Mouse (Mus musculus): ENCODE results near the gene Dhx8.
A peak's percentile ranks its signal among the peaks of the same experiment; 100 is the strongest.

The Dhx8 gene

GRCm38 (mm10) chr11:101732518-101733440 is at the start of gene Dhx8:
Gene Dhx8, plus strand, starts transcription at chr11:101732919.
- DNase-seq, result peak; percentile 99

DNA sequence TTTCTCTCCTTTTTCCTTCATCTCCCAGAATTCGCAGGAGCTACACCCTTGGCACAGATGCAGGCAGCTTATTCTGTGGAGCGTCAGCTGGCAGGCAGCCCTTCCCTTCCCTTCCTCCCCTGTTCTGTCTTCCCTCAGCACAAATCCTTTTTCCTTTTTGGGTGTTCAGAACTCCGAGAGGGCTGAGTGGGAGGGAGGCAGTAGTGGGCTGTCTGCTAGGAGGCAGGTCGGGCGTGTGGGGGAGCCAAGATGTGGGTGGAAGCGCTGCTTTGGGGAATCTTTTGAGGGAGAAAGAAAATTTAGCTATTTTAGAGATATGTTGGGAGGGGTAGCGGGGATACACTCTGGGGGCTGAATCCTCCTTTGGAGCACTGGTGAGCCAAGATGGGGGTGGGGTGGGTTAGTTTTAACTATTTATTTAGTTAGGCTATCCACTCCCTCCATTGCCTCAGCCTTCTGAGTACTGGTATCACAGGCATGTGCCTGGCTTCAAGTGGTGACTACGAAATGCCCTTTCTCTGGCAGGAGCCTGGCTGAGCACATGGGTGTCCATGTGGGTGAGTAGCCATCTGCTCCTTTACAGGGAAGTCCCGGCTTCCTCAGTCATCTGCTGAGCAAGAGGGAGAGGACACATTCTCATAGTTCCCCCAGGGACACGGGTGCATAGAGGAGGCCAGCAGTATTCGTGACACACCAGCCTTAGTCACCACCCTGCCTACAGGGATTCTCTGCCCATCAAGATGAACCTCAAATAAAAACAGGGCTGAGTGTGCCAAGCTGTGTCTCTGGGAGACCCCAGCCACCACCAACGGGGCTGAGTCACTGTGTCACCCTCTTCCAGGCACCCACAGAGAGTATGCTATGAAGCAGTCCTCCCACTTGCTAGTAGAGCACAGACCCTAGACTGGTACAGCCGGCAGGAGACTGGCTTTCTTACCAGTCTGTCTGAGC is 45.1 kb upstream of the Dhx8 start:
- DNase-seq, result peak; percentile 16

- no peak for DNase-seq
These were observed 43.0 kb upstream of the Dhx8 start for GRCm38 (mm10) chr11:101689701-101690113.

DNA sequence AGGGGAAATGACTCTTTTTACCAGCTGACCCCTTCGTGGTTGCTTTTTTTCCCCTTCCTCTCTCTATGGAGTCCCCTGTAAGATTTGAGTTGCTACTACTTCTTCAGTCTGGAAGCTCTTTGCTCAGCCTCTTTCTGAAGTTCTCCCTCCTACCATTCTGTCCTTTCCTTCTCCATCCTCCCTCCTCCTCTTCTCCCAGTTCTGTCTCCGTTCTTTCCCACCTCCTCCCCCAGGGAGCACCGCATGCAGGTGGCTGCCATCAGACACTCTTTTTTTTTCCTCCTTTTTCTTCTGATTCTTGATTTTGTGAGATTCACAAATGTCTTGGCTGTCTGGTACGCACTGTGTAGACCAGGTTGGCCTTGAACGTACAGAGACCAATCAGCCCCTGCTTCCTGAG is 42.4 kb upstream of the Dhx8 start:
- DNase-seq, result no peak

DNA sequence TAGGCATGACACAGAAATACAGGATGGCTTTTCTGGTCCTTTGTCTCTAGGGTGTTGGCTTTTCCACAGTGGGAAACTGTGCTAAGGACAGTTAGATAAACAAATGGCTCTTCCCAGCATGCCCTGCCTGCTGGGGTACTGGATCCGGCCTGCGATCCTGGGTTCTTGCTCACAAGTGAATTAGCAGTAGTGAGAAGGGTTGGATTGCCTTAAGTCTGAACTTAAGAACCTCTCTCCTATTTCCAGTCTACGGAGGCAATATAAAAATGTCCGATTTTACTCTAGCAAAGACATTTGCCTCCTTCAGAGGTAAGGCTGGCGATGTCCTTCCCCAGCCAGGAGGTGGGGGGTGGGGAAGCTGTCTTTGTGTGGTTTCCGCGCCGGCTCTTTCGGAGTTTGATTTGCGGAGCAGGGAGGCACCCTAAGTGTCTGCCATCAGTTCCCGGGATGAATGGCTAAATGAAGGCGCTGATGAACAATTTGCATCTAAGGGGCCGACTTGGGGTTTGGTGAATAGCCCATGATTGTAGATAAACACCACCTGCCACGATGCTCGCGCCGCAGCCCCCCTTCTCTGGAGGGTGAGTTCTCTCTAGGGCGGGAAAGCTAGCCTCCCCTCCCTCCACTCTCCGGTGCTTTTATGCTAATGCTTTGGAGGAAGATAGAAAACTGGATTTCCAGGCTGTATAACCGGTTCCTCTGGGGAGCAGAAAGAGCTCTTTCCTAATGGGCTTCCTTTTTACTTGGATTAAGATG is 36.6 kb upstream of the Dhx8 start:
- peak; percentile 12 for DNase-seq

GRCm38 (mm10) chr11:101697156-101697861 is 35.4 kb upstream of the Dhx8 start:
- no peak for DNase-seq

DNA sequence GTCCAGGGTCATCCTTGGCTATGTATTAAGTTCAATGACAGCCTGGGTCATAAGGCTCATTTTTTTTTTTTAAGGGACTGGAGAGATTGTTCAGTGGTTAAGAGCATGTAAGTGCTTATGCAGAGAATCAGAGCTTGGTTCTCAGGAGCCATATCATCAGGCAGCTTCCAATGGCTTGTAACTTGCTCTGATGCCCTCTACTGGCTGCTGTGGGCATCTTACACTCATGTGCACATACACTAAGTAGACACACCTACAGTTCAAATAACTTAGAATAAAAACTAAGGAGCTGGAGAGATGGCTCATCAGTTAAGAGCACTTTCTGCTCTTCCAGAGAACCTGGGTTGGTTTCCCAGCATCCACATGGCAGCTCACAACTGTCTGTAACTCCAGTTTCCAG is 34.6 kb upstream of the Dhx8 start:
- DNase-seq, result no peak

DNA sequence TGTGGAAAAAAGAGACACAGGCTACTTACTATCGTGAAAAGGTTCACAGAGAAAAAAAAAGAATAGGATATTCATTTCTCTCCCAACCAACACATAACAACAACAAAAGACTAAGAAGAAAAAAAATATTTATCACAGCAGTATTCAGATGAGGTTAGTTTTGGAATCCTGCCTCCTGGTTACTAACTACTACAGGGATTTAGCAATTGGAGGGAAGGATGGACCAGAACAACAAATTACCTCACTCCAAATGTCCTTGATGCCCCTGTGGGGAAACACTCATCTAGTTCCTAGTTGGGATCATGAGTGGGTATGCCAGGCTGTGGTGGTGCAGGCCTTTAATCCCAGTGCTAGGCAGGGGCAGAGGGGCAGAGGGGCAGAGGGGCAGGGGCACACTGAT is 33.2 kb upstream of the Dhx8 start:
- DNase-seq, result no peak

- no peak for DNase-seq
These were observed 32.7 kb upstream of the Dhx8 start for GRCm38 (mm10) chr11:101699991-101700390.

GRCm38 (mm10) chr11:101700446-101700845 is 32.3 kb upstream of the Dhx8 start:
- DNase-seq, result peak; percentile 16

GRCm38 (mm10) chr11:101704081-101704480 is 28.6 kb upstream of the Dhx8 start:
- DNase-seq, result no peak

DNA sequence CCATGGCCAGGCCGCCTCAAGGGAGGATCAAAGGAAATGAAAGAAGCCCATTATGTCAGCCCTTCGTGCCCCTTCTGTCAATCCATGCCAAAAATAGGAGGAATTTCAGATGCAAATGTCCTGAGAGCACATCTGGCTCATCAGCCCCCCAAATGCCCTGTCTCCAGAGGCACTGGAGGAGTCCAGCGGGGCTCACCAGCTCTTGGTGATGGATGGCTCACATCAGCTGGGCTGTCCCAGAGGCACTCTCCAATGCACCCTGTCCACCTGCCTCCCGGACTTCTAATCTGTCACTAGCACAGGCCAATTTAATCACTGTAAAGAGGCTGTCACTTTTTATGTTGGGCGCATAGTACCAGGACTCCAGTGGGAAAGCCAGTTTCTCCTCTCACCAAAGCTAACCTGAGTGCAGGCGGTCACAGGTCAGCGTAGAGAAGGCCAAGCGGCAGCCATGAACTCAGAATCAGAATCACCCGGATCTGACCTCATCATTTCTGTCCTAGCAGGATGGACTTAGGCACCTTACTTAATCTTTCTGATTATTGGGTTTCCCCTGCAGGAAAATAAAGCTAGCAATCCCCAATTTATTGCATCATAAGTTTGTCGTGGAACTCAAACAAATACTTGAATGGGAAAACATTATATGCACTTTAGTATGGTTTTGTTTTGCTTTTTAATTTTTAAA is 25.8 kb upstream of the Dhx8 start:
- DNase-seq, result no peak

DNA sequence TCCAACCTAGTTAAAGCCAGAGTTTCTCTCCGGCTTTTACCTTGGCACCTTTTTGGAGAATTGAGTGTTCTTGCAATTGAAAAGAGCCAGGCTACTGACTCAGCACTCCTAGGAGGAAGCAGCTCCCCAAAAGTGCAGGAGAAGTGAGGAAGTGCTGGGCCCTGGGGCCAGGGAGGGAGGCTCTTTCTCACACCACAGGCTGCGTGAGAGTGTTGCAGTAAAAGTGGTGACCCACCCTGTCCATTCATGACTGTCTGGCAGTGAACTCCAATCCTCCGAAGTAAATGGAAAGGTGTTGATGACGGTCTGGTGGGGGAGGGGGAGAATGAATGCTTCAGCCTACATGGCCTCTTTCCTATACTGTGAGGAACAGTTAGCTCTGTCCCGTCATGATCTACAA is 24.2 kb upstream of the Dhx8 start:
- DNase-seq, result no peak

DNA sequence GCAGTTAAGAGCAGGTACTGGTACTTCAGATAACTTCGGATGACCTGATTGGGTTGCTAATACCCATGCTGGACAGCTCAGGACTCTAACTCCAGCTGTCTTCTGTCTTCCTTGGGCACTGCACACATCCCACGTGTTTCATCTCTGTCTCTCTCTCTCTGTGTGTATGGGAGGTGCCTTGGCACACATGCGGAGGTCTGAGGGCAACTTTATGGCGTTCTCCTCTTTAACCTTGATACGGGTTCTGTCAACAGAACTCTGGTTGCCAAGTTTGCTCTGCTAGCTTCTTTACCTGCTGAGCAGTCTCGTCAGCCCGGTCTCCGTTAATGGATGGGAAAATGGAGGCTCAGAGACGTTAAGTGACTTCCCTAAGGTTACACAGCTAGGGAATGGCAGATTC is 19.9 kb upstream of the Dhx8 start:
- DNase-seq, result no peak

- DNase-seq, result no peak
These were observed 18.7 kb upstream of the Dhx8 start for GRCm38 (mm10) chr11:101714012-101714411.

- DNase-seq, result no peak
These were observed 14.4 kb upstream of the Dhx8 start for GRCm38 (mm10) chr11:101718324-101718723.

DNA sequence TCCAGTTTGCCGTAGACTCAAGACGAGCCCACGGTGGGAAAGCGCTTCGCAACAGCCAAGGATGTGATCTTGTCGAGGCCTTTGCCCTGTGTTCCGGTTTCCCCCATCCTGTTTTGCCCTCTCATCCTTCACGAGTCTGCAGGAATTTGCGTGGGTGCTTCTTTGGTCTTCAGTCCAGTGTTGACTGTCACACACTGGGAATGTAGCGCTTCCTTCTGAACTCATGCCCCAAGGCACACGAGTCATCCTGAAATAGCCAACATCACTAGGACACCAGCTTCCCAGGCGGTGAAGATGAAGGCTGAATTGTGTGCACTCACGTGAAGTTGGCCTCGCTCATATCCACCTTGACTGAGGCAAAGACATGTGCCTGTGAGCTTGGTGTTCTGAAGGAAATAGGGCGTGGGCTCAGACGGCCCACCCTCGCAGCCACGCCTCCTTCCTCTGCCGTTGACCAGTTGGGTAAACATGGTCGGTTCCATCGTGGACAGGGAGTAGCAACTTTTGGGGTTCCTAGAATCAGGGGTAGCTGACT is 12.7 kb upstream of the Dhx8 start:
- DNase-seq, result no peak

DNA sequence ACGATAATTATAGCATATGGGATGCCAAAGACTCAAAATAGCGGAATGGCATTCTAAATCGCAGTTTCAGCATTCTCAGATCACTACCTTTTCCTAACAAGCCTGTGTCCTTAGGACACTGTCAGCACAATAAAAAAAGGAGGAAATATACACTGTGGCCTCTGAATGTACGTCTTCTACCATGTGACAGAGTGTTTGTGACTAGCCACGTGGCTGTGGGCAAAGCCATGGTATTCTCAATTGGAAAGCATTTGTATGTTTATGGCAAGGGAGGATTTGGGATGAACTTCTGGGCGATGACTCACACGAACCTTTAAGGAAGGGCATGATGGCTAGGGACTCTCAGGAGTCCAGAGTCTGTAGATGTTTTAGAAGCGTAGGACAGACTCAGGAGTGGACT is 7.7 kb upstream of the Dhx8 start:
- DNase-seq, result no peak

DNA sequence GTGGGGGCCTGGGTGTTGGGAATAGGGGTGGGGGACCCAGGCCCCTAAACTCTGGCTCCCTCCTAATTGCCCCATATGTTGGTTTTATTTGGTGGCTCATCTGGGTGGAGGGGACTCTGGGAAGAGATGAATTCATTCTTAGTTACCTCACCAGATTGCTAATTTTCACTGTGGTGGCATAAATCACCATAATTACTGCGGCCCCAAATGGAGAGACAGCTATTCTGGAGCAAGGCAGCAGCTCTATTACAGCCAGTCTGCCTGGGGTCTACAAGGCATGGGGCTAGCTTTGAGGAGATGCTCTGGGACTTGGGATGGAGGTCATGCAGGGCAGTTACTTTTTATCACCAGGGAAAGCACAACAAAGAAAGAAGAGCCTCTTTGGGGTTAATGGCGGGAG is 6.0 kb upstream of the Dhx8 start:
- DNase-seq, result no peak

DNA sequence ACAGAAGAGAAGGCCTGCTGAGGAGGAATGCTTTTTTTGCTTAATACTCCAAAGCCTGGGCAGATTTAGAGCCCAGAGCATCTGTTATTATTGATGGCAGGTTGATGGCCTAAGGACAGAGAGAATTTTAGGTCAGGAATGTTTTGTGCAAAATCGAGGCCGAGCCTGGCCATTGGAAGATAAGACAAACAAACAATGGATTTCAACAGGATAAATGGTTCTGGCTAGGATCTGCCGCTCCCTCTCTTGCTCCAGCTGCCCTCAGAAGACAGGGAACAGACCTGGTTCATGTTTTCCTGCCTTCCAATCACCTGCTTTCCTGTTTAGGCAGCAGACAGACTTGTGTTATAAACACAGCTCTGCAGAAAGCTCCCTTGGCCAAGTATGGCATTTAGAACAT is 3.4 kb upstream of the Dhx8 start:
- DNase-seq, result no peak

GRCm38 (mm10) chr11:101733596-101733995 is 877 bp downstream of the Dhx8 start:
- DNase-seq, result no peak
